Mouse (Mus musculus) yolk sac, embryonic 10.5 days (tissue): ENCODE data around the gene Acot12.

ENCODE experiments used
- DNase-seq: peaks from one replicate; pipeline ENCODE4 v3.0.0-alpha.2; 2017; ENCODE audit warnings: low spot score

Gene Acot12

DNA sequence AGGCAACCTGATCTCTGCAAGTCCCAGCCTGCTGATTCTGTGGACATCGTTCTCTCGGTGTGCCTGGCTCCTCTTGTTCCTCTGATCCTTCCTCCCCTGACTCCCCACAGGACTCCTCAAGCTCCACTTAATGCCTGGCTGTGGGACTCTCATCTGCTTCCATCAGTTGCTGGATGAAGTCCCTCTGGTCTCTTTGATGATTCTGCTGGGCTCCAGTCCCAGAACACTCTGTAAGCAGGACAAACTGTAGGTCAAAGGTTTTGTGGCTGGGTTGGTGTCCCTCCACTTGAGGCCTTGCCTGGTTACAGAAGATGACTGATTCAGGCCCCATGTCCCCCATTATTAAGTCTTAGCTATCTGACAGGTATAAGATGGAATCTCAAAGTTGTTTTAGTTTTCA, 84.8 kb downstream of the Acot12 start:
- DNase-seq = no peak

DNA sequence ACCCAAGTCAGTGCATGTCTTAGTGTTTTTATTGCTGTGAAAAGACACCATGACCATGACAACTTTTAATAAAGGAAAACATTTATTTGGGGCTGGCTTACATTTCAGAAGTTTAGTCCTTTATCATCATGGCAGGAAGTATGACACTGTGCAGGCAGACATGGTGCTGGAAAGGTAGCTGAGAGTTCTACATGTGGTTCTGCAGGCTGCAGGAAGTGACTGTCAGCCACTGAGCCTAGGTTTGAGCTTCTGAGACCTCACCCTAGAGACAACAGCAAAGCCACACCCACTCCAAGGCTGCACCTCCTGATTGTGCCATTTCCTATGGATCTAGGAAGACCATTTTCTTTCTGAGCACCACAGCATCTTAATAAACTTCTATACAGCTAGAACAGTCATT, 86.6 kb downstream of the Acot12 start:
- no peak for DNase-seq
